Mouse (Mus musculus) 3T3-L1 (cell line): Measurements from ENCODE around the gene Zfp683.

ENCODE experiments used
- DNase-seq: peaks from one replicate; pipeline ENCODE4 v3.0.0-alpha.2; 2015; ENCODE audit warnings: low read depth, low spot score

The Zfp683 gene

GRCm38 (mm10) chr4:134051912-134052311 is 1.7 kb upstream of the Zfp683 start:
- DNase-seq, result no peak

- DNase-seq, result no peak
These were observed 1.1 kb upstream of the Zfp683 start for GRCm38 (mm10) chr4:134052560-134052959.

- no peak for DNase-seq
These were observed 4.6 kb downstream of the Zfp683 start for GRCm38 (mm10) chr4:134058166-134058715.

- no peak for DNase-seq
These were observed 5.3 kb downstream of the Zfp683 start for GRCm38 (mm10) chr4:134058908-134059307.

GRCm38 (mm10) chr4:134060135-134060865 is 6.7 kb downstream of the Zfp683 start, which contains the start of gene Crybg2:
TSS of gene Crybg2 (plus strand) at chr4:134060815.
- no peak for DNase-seq

GRCm38 (mm10) chr4:134061166-134061830 is 7.7 kb downstream of the Zfp683 start:
- peak; percentile 19 for DNase-seq

- no peak for DNase-seq
These were observed 8.4 kb downstream of the Zfp683 start for GRCm38 (mm10) chr4:134061944-134062446.

GRCm38 (mm10) chr4:134062561-134062960 is 8.9 kb downstream of the Zfp683 start:
- no peak for DNase-seq

- DNase-seq, result no peak
These were observed 11.9 kb downstream of the Zfp683 start for GRCm38 (mm10) chr4:134065431-134066004.

- DNase-seq, result no peak
These were observed 13.7 kb downstream of the Zfp683 start for GRCm38 (mm10) chr4:134067383-134067782.

- peak; percentile 12 for DNase-seq
These were observed 14.4 kb downstream of the Zfp683 start for GRCm38 (mm10) chr4:134067833-134068544.

- DNase-seq, result no peak
These were observed 15.3 kb downstream of the Zfp683 start for GRCm38 (mm10) chr4:134068793-134069580.

- peak; percentile 36 for DNase-seq
These were observed 25.1 kb downstream of the Zfp683 start for GRCm38 (mm10) chr4:134078694-134079093.

GRCm38 (mm10) chr4:134080674-134081073 is 27.0 kb downstream of the Zfp683 start:
- DNase-seq, result no peak

GRCm38 (mm10) chr4:134081730-134082386 is 28.2 kb downstream of the Zfp683 start:
- DNase-seq, result no peak

- DNase-seq, result no peak
These were observed 28.8 kb downstream of the Zfp683 start for GRCm38 (mm10) chr4:134082460-134082859.

- DNase-seq, result no peak
These were observed 31.4 kb downstream of the Zfp683 start for GRCm38 (mm10) chr4:134084999-134085398.

GRCm38 (mm10) chr4:134087412-134087811 is 33.8 kb downstream of the Zfp683 start:
- peak; percentile 50 for DNase-seq

GRCm38 (mm10) chr4:134089029-134089428 is 35.4 kb downstream of the Zfp683 start:
- DNase-seq, result no peak
